Mouse (Mus musculus) neutrophil, adult 59 days (primary cell): ENCODE results near the gene Slc35c1. TPM values are rescaled to one million over a fixed set of nuclear protein-coding genes. Genes with fewer than 3 reads are reported as not detected.

ENCODE experiments used
- total RNA-seq, 2 experiments: library from RNA; stranded (reverse); gene quantifications; 1 replicate in 1 of 2; 2 replicates in 1 of 2; pipeline ENCODE4 v1.2.4; 2023

The Slc35c1 gene
- total RNA-seq: 10 to 100 TPM; 35.6 to 36.2 TPM

DNA sequence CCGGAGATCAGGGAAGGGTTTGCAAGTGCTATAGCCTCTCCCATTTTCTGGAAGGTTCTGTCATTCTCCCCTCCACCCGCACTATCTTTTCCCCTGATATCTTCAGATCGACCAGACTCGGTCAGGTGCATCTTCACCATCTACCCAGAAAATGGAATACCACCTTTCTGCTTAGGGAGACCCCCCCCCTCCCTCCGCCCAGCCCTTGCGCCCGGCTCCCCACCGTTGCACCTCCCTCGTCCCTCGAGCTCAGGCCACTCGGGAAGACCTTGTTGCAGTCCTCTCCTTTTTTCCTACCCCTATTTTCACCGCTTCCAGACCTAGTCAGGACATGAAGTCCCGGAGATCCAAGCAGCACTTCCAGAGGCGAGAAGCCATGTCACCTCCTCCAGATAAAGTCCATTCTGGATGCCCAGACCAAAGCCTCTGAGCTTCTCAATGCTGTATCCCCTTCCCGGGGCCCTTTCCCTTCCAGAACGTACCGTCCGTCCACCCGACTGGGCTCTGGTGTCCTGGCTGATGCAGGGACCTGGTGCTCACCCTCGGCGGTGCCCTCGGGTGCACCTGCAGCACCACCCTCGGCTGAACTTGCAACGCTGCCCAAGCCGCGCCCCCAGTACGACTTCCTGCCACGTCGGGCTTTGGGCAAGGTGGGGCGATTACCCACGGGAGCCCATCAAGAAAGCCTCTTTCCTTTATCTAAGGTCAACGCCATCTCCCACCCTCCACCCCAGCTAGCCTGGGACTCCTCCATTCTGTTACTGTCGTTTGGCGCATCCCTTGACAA is at the start of gene Slc35c1:
Gene Slc35c1, minus strand, starts transcription at position 618 of the 787 bp plus-strand sequence.

GRCm38 (mm10) chr2:92433578-92434374 is 26.6 kb downstream of the Slc35c1 start, which contains the start of gene Cry2:
Gene Cry2 (minus strand): TSS chr2:92434043.

Other genes with a start within 250 kb of the Slc35c1 start
- 10 to 100 TPM; 23.3 to 25.9 TPM for gene Pex16, start 85.9 kb downstream of the Slc35c1 start, total RNA-seq
- gene Large2, start 85.7 kb downstream of the Slc35c1 start, total RNA-seq: not detected
- 1 to 10 TPM; 1.8 to 2.3 TPM for gene 1700029I15Rik, start 78.0 kb downstream of the Slc35c1 start, total RNA-seq
- under 1 TPM; 0.56 to 0.99 TPM for gene Mapk8ip1, start 59.3 kb downstream of the Slc35c1 start, total RNA-seq
- 10 to 100 TPM; 15.5 to 17.2 TPM for gene Cry2, start 26.5 kb downstream of the Slc35c1 start, total RNA-seq
- 1 to 10 TPM; 1.1 to 1.2 TPM for gene Chst1, start 139.2 kb upstream of the Slc35c1 start, total RNA-seq